Mouse (Mus musculus) kidney, adult 10 weeks (tissue): ENCODE measurements around the gene Cartpt. TPM values are rescaled to one million over a fixed set of nuclear protein-coding genes. Genes with fewer than 3 reads are reported as not detected.

ENCODE experiments used
- polyA plus RNA-seq: library from polyadenylated mRNA; stranded (reverse); fragments of 350-450 nt; fragmentation: Illumina TruSeq; extraction: RNeasy Lipid Tissue Mini Kit (QIAGEN cat#74804); gene quantifications from one replicate; pipeline ENCODE4 v1.2.3, GENCODE M21; 2014; ENCODE audit warnings: low read depth, low replicate concordance

Gene Cartpt
- polyA plus RNA-seq: not detected

GRCm38 (mm10) chr13:99900965-99901364 lies at the start of gene Cartpt:
Gene Cartpt (minus strand): TSS chr13:99901091.

Other genes starting within 250 kb of the Cartpt start
- 214 TPM for gene Mccc2, start 114.5 kb upstream of the Cartpt start, polyA plus RNA-seq
- 32.2 TPM for gene Bdp1, start 203.0 kb upstream of the Cartpt start, polyA plus RNA-seq
- 96.8 TPM for gene Serf1, start 206.9 kb upstream of the Cartpt start, polyA plus RNA-seq
- 37.3 TPM for gene Smn1, start 223.8 kb upstream of the Cartpt start, polyA plus RNA-seq